Mouse (Mus musculus) neural tube, embryonic 13.5 days (tissue): ENCODE results near the gene Itga8. TPM values are rescaled to one million over a fixed set of nuclear protein-coding genes. Genes with fewer than 3 reads are reported as not detected.
A peak's percentile ranks its signal among the peaks of the same experiment; 100 is the strongest.

Experiments used
- ATAC-seq: fragments of 200-750 bp; cut with Nextera tagmentation; 2 replicates; pipeline ENCODE4 v1.8.0; 2017; ENCODE audit warnings: low read depth, mild to moderate bottlenecking, moderate TSS enrichment, moderate library complexity
- H3K27ac ChIP-seq: fragments of 300-500 bp; sonication (generic); replicated peaks from 2 replicates; pipeline ENCODE4 v1.5.1; 2015; ENCODE audit warnings: moderate library complexity, mild to moderate bottlenecking, inconsistent platforms
- H3K27me3 ChIP-seq: fragments of 300-500 bp; sonication (generic); 2 replicates; pipeline ENCODE4 v1.6.1; 2015; ENCODE audit warnings: mild to moderate bottlenecking, inconsistent platforms
- H3K36me3 ChIP-seq: fragments of 300-500 bp; sonication (generic); 2 replicates; pipeline ENCODE4 v1.6.1; 2015; ENCODE audit warnings: mild to moderate bottlenecking, inconsistent platforms
- H3K4me1 ChIP-seq: fragments of 300-500 bp; sonication (generic); replicated peaks from 2 replicates; pipeline ENCODE4 v1.6.1; 2015; ENCODE audit warnings: inconsistent platforms
- H3K4me2 ChIP-seq: fragments of 300-500 bp; sonication (generic); 2 replicates; pipeline ENCODE4 v1.6.1; 2015; ENCODE audit warnings: inconsistent platforms, mild to moderate bottlenecking, moderate library complexity
- H3K4me3 ChIP-seq: fragments of 300-500 bp; sonication (generic); 2 replicates; pipeline ENCODE4 v1.5.1; 2015; ENCODE audit warnings: mild to moderate bottlenecking, inconsistent platforms
- H3K9ac ChIP-seq: fragments of 300-500 bp; sonication (generic); 2 replicates; pipeline ENCODE4 v1.6.1; 2015; ENCODE audit warnings: moderate library complexity, mild to moderate bottlenecking, inconsistent platforms
- H3K9me3 ChIP-seq: fragments of 300-500 bp; sonication (generic); 2 replicates; pipeline ENCODE4 v1.6.1; 2016; ENCODE audit warnings: inconsistent platforms
- WGBS: fragments of 180-500 bp; shearing (Covaris S2); methylation state at CpG from one replicate; pipeline ENCODE4 v1.1.7; 2015; 5-methylcytosine and 5-hydroxymethylcytosine counted together
- polyA plus RNA-seq: library from polyadenylated mRNA; unstranded; fragments of >200 nt; fragmentation: Nextera tagmentation; extraction: Ambion mirVana; gene quantifications from 2 replicates; pipeline ENCODE4 v1.2.1, GENCODE M21; 2015

Gene Itga8
- polyA plus RNA-seq = 3.4 TPM in 2 replicates

DNA sequence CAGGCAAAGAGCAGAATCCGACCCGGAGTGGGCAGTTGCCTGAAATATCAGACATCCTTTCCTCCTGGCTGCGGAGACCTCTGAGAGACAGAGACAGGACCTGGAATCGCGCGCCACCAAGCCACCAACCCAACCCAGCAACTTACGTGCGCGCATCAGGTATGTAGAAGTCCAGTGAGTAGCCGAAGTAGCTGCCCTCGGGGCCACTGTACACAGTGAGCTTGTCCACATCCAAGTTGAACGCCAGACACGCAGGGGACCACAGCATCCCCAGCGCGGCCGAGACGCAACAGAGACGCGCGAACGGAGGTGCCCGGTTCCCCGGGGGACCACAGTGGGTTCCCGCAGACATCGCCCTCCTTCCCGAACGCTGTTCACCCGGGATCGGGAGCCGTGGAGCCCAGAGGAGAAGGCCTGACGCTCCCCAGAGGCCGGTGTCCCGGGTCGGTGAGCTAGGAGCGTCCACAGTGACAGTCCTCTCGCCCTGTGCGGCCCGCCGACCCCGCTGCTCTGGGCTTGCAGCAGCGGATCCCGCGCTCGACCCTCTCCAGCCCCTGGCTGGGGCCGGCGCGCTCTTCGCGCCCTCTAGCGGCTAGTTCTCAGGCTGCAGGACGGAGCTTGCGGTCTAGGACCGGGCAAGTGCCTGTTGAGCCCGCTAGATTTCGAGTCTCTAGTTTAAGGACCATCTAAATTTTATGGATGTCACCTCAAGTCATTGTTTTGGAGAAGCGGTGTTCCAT lies at the start of gene Itga8:
Gene Itga8, minus strand, starts transcription at position 492 of the 740 bp plus-strand sequence.
- peak; percentile 99 for ATAC-seq
- Histone ChIP-seq H3K4me1 (peaks cover 10% of the 10 kb centered on the region), H3K27me3 (peaks cover 32% of the 10 kb centered on the region), H3K4me3 (peak within 1 kb of the TSS; percentile 72), H3K9me3 (no peaks in the 10 kb centered on the region), H3K9ac (peak within 1 kb of the TSS; percentile 85), H3K4me2 (peak within 1 kb of the TSS; percentile 96), H3K36me3 (no peaks in the 10 kb centered on the region), H3K27ac (no peak within 1 kb of the TSS)
- 1% methylated on average over 56 of the region's 56 CpGs for WGBS

DNA sequence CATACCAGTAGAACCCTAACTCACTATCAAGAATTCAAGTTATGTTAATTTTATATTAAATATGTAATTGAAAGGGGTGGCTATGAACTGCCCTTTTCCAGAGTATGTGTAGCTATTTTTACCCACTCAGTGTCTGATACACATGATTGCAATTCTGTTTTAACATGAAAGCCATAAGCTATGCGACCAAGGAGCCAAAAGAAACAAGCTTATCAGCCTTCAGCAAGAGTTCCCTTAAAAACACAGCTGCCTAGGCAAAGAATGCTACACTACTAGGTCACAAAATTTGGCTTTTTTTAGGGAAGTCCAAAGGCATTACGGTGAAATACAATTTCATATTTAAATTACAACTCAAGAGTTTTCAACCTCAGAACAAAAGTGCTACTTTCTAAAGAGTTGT lies 47.2 kb upstream of the Itga8 start:
- no peaks in the 10 kb centered on the region for H3K9me3 ChIP-seq
- no peak overlapping the region for H3K4me3 ChIP-seq
- H3K4me2 ChIP-seq = no peak overlapping the region
- WGBS = 93% methylated on average over 2 of the region's 2 CpGs
- no peak overlapping the region for H3K9ac ChIP-seq
- peaks cover 12% of the 10 kb centered on the region for H3K36me3 ChIP-seq
- H3K27ac ChIP-seq = no peak overlapping the region
- H3K27me3 ChIP-seq = no peaks in the 10 kb centered on the region
- no peak for ATAC-seq
- H3K4me1 ChIP-seq = no peaks in the 10 kb centered on the region

DNA sequence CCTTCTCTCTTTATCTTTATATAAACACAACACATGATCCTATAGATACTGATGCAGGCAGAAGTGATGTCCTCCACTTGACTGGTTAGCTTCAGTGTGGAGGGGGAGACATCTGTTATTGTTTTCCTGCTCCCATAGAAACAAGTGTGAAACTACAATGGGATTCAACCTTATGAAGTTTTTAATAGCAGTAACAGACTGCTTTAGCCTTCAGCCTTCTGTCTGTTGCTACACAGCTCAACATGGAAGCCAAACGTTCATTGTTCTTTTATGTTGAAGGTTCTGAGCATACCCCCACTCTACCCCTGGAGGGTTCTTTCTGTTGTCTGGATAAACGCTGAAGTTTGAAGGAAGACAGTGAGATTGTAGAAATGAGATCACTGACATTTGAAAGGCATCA lies 30.2 kb upstream of the Itga8 start:
- no peaks in the 10 kb centered on the region for H3K9me3 ChIP-seq
- H3K4me2 ChIP-seq = no peak overlapping the region
- no peak overlapping the region for H3K27ac ChIP-seq
- no peak overlapping the region for H3K4me3 ChIP-seq
- 67% methylated on average over 2 of the region's 2 CpGs for WGBS
- peaks cover 23% of the 10 kb centered on the region for H3K4me1 ChIP-seq
- ATAC-seq = no peak
- H3K27me3 ChIP-seq = no peaks in the 10 kb centered on the region
- no peaks in the 10 kb centered on the region for H3K36me3 ChIP-seq
- no peak overlapping the region for H3K9ac ChIP-seq

DNA sequence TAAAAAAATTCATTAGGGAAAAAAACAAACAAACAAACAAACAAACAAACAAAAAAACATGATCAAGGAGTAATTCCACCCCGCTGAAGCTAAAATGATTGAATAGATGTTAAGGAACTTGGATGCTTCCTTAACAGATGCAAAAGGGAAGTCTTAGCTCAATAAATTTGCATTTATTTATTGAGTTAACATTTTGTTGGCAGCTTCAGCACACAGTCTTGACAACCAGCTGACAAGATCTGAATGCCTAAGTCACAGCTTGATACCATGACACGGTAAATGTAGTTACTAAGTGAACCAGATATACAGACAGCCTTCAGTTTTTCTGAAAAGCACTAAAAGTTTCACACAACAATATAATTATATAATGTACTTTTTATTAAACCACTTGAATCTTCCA lies 27.9 kb upstream of the Itga8 start:
- Histone ChIP-seq H3K4me3 (no peak overlapping the region), H3K4me2 (no peak overlapping the region), H3K27ac (no peak overlapping the region), H3K4me1 (peaks cover 24% of the 10 kb centered on the region), H3K36me3 (no peaks in the 10 kb centered on the region), H3K9me3 (no peaks in the 10 kb centered on the region), H3K9ac (no peak overlapping the region), H3K27me3 (no peaks in the 10 kb centered on the region)
- 68% methylated on average over 2 of the region's 2 CpGs for WGBS
- no peak for ATAC-seq

DNA sequence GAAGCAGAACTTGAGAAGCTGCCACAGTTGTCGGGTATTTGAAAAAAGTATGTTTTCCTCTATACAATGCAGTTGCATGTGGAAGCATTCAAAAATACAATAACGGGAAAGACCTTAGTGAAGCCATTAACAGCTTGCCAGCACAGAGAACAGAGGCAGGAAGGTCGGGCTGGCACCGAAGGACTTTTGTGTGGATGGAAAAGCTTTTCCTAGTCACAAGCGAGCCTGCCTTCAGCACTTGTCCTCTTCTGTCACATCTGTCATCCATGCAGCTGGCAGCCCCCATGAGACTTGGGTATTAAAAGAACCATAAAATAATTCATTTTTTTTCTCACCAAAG lies 27.3 kb upstream of the Itga8 start:
- Histone ChIP-seq H3K9me3 (no peaks in the 10 kb centered on the region), H3K4me2 (peak overlapping the region; percentile 59), H3K4me3 (peak overlapping the region; percentile 33), H3K9ac (no peak overlapping the region), H3K27me3 (no peaks in the 10 kb centered on the region), H3K36me3 (no peaks in the 10 kb centered on the region), H3K27ac (peak overlapping the region; percentile 74), H3K4me1 (peaks cover 24% of the 10 kb centered on the region)
- ATAC-seq = peak; percentile 22; the same call in 1 of the 2 replicates
- WGBS = 7% methylated on average over 5 of the region's 5 CpGs

DNA sequence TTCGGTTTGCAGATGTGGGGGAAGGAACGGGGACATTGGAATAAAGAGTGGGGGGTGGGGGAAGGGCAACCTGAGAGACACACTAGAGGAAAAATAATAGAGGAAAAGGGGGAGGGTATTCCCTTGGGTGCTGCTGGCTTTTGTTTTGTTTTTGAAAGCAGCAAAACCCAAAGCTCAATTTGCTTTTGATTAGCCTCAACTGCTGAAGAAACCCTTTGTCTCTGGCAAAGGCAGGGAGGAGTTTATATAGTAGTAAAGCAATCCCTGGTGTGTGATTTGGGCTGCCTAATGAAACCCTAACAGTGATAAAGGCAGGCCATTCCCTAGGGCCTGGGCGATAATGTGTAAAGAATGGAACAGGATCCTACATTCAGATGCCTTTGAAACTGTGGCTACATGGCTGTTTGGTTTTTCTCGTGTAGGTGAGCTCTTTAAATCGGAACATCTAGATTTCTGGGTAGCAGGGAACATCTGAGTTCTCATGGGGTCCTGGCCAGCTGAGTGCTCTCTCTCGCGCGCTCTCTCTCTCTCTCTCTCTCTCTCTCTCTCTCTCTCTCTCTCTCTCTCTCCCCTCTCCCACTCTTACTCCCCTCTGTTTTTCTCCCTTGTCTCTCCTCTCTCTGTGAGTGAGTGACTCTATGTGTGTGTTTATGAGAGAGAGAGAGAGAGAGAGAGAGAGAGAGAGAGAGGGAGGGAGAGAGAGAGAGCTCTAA lies 26.8 kb upstream of the Itga8 start:
- ATAC-seq = peak; percentile 89
- Histone ChIP-seq H3K9ac (peak overlapping the region; percentile 44; the same call in 1 of the 2 replicates), H3K4me2 (peak overlapping the region; percentile 59), H3K27me3 (no peaks in the 10 kb centered on the region), H3K9me3 (no peaks in the 10 kb centered on the region), H3K36me3 (no peaks in the 10 kb centered on the region), H3K4me1 (peaks cover 24% of the 10 kb centered on the region), H3K4me3 (peak overlapping the region; percentile 33), H3K27ac (peak overlapping the region; percentile 74)
- 3% methylated on average over 8 of the region's 8 CpGs for WGBS

DNA sequence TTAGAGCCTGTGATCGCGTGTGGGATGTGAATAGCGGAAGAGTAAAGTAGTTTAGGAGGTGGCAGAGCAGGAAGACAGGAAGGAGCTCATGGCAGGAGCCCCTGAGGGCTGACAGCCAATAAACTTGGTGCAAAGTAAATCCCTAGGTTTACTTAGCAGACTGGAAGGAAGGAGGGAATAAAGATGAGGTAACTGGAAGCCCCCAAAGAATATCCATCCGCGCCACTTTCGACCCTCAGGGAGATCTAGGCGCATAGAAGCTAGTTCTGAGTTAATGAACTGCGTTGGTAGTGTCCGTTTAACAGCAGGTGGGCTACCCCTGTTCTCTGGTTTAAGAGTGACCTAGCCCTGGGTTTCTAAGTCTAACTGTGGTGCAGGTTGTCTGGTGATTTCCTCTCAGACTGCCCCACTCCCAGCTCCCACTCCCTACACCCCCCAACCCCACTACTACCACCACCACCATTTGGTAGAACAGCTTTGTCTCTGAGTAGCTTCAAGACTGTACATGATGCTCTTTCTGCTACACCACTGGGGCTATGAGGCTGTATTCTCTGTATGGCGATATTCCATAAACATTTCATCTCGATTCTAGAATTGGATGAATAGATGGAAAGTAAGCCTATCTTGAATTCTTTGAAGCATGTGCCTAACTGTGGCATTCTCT lies 26.1 kb upstream of the Itga8 start:
- peak overlapping the region; percentile 44 for H3K9ac ChIP-seq
- 19% methylated on average over 11 of the region's 11 CpGs for WGBS
- H3K4me3 ChIP-seq = peak overlapping the region; percentile 33
- H3K9me3 ChIP-seq = no peaks in the 10 kb centered on the region
- peak overlapping the region; percentile 59 for H3K4me2 ChIP-seq
- H3K36me3 ChIP-seq = no peaks in the 10 kb centered on the region
- ATAC-seq = peak; percentile 71
- peak overlapping the region; percentile 74 for H3K27ac ChIP-seq
- no peaks in the 10 kb centered on the region for H3K27me3 ChIP-seq
- peaks cover 24% of the 10 kb centered on the region for H3K4me1 ChIP-seq

DNA sequence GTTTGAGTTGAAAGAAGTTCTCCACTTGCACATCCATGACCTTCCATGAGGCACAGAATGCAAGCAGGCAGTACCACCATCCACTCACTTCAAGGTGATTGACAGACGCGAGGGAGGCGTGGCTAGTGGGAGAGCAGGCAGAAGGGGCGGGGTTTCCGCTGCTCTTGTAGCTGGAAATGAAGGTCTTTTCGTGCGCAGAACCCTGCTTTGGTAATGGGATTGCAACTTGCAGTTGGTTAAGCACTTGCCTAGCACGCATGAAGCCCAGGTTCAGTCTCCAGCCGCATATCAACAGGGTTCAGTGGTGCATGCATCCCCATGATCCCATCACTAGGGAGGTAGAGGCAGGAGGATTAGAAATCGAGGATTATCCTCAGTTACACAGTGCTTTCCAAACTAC lies 25.5 kb upstream of the Itga8 start:
- H3K9me3 ChIP-seq = no peaks in the 10 kb centered on the region
- no peaks in the 10 kb centered on the region for H3K27me3 ChIP-seq
- peak overlapping the region; percentile 33 for H3K4me3 ChIP-seq
- H3K27ac ChIP-seq = peak overlapping the region; percentile 74
- peaks cover 24% of the 10 kb centered on the region for H3K4me1 ChIP-seq
- 7% methylated on average over 10 of the region's 10 CpGs for WGBS
- H3K9ac ChIP-seq = 0 out of 2 replicates have a peak overlapping the region, but pooled peaks have one; percentile 18
- no peaks in the 10 kb centered on the region for H3K36me3 ChIP-seq
- ATAC-seq = peak; percentile 27
- H3K4me2 ChIP-seq = peak overlapping the region; percentile 59

DNA sequence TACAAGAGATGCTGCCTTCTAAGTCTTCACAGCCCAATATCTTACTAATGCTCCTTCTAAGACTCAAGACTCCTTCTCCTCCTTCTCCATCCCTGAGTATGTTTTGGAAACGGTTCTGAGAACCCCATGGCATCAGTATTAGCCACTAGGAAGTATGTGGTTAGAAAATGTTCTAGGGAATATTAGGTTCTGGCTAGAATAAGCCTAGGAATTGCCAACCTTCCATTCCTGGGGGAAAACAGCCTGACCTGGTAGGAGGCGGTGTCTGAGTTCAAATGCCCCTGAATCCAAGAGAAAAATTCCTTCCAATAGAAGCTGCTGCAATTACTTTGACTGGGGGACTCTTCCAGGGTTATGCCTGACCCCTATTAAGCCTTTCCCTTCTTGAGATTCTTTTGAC lies 24.1 kb upstream of the Itga8 start:
- 92% methylated on average over 2 of the region's 2 CpGs for WGBS
- H3K27ac ChIP-seq = no peak overlapping the region
- H3K36me3 ChIP-seq = no peaks in the 10 kb centered on the region
- H3K4me1 ChIP-seq = peaks cover 24% of the 10 kb centered on the region
- H3K4me2 ChIP-seq = no peak overlapping the region
- ATAC-seq = no peak
- no peaks in the 10 kb centered on the region for H3K9me3 ChIP-seq
- no peak overlapping the region for H3K9ac ChIP-seq
- no peaks in the 10 kb centered on the region for H3K27me3 ChIP-seq
- H3K4me3 ChIP-seq = no peak overlapping the region

DNA sequence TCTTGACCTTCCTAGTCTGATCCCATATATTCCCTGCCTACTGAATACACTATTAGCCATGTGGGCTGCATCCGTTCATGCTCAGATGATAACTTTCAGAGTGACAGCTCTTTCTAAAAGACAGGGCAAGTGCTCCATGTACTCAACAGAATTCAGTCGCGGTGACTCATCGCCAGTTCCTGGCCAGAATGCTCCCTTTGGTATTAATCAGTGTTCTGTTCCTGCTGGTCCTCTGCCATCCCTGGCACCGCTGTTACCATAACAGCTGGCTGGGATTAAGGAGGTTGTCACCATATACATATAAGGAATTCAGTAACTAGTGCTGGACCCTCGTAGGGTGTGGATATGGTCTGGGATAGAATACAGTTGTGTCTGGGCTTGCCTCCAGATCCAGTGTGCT lies 23.7 kb upstream of the Itga8 start:
- H3K4me1 ChIP-seq = peaks cover 24% of the 10 kb centered on the region
- 87% methylated on average over 6 of the region's 6 CpGs for WGBS
- no peaks in the 10 kb centered on the region for H3K36me3 ChIP-seq
- H3K27me3 ChIP-seq = no peaks in the 10 kb centered on the region
- no peak overlapping the region for H3K9ac ChIP-seq
- no peak overlapping the region for H3K4me3 ChIP-seq
- no peak for ATAC-seq
- no peak overlapping the region for H3K27ac ChIP-seq
- no peak overlapping the region for H3K4me2 ChIP-seq
- H3K9me3 ChIP-seq = no peaks in the 10 kb centered on the region

DNA sequence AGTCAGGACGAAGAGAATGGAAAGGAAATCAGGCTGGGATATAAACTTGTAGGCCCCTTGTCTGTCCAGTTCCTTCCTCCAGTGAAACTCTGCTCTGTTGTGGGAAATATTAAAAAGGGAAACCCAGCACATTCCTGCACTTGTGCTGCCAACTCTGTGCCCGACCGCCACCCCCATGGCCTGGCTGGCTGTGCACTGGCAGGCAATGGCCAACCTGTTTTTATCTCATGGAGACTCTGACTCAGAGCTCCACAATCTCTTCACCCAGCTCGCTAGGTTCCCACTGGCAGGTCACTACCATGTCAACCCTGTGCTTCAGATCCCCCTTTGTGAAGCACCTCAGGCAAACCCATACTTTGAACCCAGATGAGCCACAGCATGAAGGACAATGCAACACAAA lies 19.2 kb upstream of the Itga8 start:
- 87% methylated on average over 4 of the region's 4 CpGs for WGBS
- H3K4me2 ChIP-seq = no peak overlapping the region

DNA sequence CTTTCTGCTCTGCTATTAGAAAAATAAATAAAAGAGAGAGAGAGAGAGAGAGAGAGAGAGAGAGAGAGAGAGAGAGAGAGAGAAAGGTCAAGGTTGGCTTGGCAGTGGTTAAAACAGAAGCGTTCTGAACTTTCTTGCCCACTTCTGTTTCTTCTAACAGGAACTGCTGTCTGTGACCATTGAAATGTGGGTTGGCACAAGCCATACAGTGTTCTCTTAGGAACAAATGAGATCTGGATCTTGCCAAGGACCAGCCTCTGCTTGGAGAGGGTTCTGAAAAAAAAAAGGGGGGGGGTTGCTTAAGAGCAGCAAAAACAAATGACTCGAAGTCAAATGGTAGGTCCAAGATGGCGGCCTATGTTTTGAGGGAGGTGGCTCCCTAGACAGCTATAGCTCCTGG lies 17.0 kb upstream of the Itga8 start:
- no peak for ATAC-seq
- H3K27me3 ChIP-seq = no peaks in the 10 kb centered on the region
- H3K9ac ChIP-seq = no peak overlapping the region
- no peak overlapping the region for H3K27ac ChIP-seq
- H3K4me3 ChIP-seq = no peak overlapping the region
- H3K9me3 ChIP-seq = no peaks in the 10 kb centered on the region
- H3K4me1 ChIP-seq = no peaks in the 10 kb centered on the region; the same call in 1 of the 2 replicates
- no peak overlapping the region for H3K4me2 ChIP-seq
- WGBS = 95% methylated on average over 3 of the region's 3 CpGs
- H3K36me3 ChIP-seq = no peaks in the 10 kb centered on the region

More for the DNA sequence above, 19.2 kb upstream of the Itga8 start:
- Histone ChIP-seq H3K27me3 (no peaks in the 10 kb centered on the region), H3K9me3 (no peaks in the 10 kb centered on the region), H3K9ac (no peak overlapping the region), H3K36me3 (no peaks in the 10 kb centered on the region), H3K4me3 (no peak overlapping the region), H3K4me1 (no peaks in the 10 kb centered on the region; the same call in 1 of the 2 replicates), H3K27ac (no peak overlapping the region)
- ATAC-seq = no peak
